Mouse (Mus musculus): ENCODE measurements around the gene Tnni1.

Tnni1 gene

DNA sequence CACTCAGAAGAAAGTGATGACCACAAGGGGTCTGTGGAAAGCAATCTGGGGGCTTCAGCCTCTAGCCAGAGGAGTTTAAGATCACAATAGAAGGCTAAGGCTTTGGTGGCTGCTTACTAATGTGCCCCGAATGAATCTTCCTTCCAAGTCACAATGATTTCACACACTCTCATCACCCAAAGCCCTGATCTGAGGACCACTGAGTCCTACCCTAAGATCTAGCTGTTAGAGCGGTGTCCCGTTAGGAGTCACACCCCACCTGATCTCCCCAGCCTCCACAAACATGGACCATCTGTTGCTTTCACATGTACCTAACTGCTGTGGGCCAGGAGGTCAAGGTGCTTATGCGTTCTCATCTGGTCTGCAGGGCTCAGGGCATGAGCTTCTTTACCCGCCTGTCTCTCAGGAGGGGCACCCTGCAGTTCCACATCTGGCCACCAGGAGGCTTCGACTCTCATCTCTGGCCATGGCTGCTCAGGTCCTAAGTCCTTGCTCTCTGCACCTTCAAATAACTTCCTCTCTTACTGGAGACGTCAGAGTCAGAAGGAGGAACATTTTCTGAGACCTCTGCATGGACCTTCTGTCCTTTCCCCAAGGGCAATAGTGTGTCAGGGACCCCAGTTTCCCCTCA is 31.9 kb downstream of the Tnni1 start:
- DNase-seq (ENCODE audit: low read depth): peak; percentile 72

DNA sequence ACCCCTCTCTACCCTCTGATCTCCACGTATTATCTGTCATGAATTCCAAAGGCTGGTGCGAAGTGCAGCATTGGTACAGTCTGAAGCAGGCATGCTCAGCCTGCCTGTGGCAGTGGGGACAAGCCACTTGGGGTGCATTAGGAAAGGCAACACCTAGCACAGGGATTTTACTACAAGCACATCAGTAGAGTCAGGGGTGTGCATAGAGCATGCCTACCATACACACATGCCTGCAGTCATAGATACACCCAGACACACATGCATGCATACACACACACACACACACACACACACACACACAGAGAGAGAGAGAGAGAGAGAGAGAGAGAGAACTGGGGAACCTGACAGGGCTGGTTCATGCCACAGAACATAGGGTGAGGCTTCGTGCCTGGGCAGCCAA is 33.0 kb downstream of the Tnni1 start:
- no peak for DNase-seq (ENCODE audit: low read depth)

DNA sequence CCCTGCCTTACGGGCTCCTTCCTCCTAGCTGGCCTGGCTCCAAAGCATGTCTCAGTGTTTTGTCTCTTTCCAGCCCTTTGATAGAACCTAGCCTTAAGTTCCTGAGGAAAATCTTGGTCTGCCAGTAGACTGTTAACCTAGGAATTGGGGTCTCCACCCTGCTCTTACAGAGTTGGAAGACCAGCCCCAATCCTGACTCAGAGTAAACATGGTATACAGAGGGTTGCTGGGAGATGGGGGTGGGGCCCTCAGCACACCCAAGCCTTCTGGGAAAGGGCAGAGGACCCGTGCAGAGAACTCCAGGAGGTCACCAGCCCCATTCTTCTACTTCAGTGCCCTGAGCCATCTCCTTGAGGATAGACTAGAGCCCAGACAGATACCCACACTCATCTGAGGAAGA is 33.4 kb downstream of the Tnni1 start:
- no peak for DNase-seq (ENCODE audit: low read depth)

DNA sequence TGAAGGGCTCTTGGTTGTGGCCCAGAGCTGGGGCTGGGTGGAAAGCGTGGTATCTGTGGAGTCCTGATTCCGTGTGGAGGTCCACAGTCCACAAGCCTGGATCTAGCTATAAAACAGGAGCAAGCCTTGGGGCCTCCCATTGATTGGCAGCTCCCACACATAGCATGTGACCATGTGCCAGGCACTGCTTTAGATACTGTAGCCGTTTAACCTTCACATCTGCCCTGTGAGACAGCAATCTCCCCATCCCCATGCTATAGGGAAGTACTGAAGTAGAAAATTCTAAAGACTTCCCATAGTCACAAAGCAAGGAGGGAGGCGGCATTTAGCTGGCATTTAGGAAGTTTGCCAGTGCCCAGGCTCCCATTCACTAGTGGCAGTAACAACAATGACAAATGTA is 33.8 kb downstream of the Tnni1 start:
- DNase-seq (ENCODE audit: low read depth): no peak

DNA sequence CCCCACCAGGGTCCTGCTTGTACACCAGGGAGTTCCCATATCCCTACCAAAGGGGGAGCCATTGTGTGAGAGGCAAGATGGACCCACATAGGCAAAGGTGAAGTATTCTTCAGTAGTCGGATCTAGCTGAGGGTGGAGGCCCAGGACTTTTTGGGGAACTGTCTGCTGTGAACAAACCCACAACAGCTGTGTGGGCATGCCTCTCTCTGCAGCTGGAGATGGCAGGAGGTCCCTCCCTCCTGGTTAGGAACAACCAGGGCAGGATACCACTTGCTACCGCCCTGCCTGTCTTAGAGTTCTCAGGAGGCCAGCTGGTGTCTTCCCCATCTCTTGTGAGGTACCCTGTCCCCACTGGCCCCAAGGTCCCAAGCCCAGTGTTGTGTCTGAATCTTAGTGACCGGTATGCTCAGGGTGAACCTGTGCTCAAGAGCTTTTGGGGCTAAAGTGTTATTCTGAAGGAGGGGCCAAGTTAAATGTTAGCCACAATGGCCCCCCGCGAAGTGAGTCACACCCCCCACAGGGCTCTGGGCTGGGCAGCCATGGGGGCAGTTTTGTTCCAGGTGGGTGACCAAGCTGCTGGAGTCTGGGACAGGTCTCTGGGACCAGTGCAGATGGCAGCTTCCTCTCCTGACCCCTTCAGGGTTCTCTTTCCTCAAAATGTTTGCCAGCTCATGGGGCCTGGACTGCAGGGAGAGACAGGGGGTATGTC is 34.6 kb downstream of the Tnni1 start:
- no peak for DNase-seq (ENCODE audit: low read depth)

DNA sequence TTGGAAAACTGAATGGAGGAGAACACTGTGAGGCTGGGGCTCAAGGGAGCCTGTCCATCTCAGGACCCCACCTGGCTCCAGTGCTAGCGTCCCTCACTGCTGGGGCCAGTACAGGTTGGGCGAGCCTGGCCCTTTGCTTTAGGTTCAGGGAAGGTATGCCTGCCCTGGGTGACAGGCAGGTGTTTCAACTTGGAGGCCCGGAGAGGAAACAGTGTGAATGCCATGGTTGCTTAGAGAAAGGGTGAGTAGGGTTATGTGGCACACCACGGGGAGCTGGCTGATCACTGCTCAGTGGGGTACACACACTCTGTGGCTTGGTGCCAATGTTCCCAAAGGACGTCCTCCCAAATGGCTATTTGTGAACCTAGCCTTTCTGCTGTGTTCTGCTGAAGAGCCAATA is 35.3 kb downstream of the Tnni1 start:
- DNase-seq (ENCODE audit: low read depth): no peak

DNA sequence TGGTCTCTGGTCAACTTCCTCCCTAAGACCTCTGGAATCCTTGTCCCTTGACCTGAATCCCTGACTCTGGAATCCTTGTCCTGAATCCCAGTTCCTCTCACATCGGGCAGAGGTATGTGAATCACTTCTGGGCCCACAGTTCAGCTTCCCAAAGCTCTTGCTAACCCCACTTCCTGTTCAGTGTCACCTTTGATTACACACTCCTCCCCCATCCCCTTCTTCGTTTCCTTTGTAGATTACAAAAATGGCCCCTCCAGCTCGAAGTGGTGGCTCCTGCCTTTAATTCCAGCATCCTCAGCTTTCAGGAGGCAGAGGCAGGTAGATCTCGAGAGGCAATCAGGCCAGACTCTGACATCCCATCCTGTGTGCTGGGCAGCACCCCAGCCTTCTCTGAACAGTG is 38.4 kb downstream of the Tnni1 start:
- DNase-seq (ENCODE audit: low read depth): no peak

DNA sequence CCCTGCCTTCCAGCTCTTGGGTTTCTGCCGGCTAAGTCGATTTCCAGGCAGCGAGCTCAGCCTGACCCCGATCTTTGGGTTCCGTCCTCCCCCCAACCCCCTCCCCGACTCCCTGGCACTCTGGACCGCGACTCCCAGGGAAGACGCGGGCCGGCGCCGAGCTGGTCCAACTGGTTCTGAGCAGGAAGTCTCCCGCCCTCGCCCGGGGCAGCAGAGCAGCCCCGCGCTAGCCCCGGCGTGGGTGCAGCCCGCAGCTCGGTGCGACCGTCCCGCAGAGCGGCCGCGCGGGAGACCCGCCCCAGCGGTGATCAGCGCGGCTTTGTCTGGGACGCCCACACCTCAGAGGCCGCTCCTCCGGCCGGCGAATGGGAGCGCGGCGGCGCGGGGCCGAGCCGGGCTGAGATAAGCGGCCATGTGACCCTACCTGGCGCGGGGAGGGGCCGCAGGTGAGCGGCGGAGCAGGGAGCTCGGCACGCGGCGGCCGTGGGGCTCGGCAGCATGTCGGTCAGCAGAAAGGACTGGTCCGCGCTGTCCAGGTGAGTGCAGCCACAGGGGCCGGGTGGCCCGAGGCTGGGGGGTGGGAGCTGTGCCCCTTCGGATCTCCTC is 39.4 kb downstream of the Tnni1 start, which contains the start of gene Lad1:
TSS of gene Lad1 (plus strand) at position 118 of the 606 bp plus-strand sequence.
- DNase-seq (ENCODE audit: low read depth): no peak

DNA sequence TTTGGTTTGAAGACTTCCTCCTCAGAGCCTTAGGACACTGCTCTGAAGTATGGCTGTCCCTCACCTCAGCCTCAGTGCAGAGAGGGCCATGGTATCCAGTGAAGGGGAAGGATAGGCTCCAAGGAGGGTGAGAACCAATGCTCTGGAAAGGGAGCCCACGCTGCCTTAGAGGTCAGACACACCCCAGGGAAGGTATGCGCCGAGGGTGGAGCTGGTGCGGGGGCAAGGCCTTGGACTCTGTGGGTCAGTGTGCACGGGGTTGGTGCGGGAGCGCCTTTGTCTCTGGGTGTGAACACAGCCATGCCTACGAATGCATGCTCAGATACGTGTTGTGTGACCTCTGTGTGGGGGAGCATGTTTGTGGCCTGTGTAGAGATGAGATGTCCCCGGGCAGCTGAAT is 40.8 kb downstream of the Tnni1 start:
- no peak for DNase-seq (ENCODE audit: low read depth)

DNA sequence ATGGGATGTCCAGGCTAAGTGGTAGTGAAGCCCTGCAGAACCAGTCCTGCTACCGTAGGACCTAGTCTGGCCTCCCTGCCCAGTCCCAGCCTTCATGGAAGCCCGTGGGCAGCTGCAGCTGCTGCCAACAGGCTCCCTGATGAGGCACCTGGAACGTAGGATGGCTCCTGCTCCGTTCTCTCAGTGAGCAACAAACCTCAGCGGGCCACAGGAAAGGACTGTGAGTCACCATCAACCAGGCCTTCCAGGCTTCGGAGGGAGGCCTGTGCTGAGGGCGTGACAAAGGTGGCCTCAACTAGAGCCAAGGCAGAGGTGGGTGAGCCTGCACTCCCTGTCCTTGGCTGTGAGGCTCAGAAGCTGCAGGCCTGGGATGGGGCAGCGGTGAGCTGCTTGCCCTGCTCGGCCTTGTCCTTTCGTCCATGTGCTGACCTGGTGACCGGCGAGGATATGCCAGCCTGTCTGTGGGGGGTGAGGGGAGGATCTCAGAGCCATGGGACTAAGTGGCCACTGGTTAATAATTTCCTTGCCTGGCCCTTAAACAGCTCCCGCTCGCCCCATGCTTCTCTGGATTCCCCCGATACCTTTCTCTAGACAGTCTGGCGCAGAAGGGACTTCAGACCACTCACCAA is 41.6 kb downstream of the Tnni1 start:
- no peak for DNase-seq (ENCODE audit: low read depth)

DNA sequence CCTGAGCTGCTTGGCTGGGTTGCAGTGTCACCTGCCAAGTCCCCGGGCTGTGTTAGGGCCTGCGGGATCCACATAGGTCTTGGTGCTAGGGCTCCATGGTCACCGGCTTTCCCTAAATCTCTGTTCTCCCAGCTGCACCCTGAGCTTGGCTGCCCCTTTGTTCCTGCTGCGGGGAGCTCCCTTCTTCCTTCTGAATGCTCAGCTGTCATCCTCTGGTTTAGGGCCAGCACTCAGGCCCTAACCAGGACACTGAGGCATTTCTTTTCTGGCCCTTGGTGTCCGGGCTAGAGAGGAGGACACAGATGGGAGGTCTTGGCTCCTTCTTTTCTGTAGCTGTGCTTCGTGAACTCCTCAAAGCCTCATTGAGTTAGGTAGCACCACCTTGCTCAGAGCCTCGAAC is 42.5 kb downstream of the Tnni1 start:
- DNase-seq (ENCODE audit: low read depth): no peak

DNA sequence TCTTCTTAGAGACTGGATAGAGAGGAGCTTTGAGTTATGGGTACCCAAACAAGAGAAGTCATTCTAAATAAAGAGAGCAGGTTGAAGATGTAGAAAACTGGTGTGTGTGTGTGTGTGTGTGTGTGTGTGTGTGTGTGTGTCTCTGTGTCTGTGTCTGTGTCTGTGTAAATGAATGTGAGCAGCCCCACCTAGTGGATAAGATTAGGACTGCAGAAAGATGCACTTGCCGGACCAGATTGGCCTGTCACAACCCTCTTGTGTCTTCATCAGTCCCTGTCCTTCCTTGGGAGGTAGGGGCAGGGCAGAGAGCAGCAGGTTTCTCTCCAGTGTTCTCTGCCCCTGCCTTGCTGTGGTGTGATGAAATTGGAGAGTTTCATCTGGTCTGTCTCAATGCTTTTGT is 49.7 kb downstream of the Tnni1 start:
- DNase-seq (ENCODE audit: low read depth): peak; percentile 52

DNA sequence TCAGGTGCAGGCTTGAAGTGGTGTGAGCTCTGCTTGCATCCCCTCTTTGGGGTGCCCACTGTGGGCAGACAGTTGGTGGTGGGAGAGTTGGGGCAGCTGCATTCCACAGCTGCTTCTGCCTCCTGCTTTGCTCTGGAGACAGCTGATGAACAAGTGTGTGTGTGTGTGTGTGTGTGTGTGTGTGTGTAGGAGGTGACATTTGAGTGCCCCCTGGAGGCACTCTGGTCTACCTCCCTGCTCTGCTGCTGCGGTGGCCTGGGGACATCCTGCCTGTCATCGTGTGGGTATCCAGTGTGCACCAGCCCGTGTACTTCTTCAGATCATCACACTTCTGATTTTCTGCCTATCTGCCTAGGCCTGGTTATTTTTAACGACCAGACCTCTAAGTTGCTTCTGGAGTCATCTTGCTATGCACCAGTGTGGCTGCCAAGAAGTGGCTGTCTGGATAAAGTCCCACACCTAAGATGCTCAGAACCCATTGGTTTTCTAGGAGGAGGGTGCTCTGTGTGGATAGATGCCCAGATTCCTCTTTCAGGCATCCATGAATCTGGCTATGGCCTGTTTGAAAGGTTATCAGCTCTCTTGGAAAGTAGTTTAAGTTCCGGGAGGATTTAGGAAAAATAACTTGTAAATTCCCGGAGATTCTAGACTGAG is 55.1 kb downstream of the Tnni1 start:
- DNase-seq (ENCODE audit: low read depth): no peak

DNA sequence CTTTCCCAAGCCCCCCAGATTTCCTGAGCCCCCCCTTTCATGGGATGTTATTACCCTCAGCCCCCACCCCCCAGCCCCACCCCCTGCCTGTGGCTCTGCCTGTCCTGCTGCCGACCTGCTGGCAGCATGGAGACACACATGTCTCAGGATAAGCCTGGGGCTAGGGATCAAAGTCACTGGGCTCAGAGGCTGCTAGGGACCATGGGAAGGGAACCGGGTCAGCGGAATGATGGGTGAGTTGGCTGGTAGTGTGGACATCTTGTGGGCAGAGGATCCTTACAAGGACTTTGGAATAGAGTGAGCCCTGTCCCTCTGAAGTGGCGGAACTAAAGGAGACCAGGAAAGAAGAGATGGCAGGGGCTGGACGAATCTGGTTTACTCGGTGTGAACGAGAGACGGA is 55.7 kb downstream of the Tnni1 start:
- DNase-seq (ENCODE audit: low read depth): no peak

DNA sequence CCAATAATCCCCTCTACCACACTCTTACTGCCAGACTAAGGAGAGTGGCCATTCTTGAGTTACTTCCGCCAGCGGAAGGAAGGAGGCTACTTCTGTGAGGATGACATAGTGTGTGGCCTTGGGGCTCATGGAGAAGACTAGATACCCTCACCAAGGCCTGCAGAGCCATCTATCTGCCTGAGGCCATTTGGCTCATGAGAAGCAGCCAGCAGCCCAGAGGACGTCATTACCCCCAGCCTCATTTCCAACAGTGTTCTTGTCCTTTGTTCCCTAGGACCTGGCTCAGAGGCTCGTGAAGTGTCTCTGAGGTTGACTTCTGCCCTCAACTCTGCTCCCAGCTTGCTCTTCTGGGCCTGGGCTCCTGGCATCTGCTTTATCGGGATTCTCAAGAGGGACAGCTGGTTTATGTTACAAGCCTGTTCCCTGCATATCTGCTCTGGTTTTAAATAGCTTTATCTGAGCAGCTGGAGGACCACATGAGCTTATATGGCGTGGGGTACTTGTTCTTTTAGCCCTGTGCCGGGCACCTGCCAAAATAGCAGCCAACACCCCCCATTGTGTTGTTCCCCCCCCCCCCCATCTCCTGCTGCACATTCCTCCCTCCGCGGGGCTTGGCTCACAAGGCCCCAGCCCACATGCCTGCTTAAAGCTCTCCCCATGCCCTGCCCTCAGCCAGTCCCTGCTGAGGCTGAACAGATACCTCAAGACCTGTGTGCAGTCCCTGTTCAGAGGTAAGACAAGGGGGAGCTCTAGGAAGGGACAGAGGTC is 56.7 kb downstream of the Tnni1 start, which contains the start of gene Tnnt2:
TSS of gene Tnnt2 (plus strand) at position 639 of the 768 bp plus-strand sequence.
- DNase-seq (ENCODE audit: low read depth): no peak

DNA sequence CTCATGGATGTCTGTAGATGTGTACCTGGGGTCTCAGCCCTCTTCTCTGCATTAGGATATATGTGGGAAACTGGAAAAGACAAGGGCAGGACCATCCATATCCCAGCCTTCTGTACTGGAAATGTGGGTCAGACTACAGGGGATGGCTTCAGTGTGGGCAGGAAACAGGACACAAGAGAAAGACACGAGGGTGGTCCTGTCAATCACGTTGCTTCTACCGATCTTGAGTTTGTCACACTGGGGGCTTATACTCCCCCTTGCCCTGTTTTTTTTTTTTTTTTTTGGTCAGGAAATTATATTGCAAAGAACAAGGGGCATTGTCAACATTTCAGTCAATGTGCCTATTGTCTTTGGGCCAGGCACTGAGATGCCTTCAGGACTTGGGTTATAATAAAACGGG is 59.4 kb downstream of the Tnni1 start:
- no peak for DNase-seq (ENCODE audit: low read depth)

DNA sequence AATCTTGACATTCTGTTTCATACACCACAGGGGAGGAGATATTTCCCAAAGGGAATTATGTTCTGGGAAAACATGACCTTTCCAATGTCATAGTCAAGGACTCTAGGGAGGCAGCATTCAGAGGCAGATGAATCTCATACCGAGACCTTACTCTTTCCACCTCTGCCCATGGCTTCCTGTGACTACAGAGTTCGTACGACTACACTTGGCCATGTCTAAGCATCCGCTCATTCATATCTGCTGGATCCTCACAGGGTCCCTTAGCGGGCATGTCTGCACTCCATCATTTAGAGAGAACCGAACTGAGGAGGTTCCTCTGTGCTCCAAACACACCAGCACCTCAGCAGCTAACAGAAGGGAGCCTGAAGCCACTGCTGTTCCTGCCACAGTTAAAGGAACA is 59.8 kb downstream of the Tnni1 start:
- no peak for DNase-seq (ENCODE audit: low read depth)

DNA sequence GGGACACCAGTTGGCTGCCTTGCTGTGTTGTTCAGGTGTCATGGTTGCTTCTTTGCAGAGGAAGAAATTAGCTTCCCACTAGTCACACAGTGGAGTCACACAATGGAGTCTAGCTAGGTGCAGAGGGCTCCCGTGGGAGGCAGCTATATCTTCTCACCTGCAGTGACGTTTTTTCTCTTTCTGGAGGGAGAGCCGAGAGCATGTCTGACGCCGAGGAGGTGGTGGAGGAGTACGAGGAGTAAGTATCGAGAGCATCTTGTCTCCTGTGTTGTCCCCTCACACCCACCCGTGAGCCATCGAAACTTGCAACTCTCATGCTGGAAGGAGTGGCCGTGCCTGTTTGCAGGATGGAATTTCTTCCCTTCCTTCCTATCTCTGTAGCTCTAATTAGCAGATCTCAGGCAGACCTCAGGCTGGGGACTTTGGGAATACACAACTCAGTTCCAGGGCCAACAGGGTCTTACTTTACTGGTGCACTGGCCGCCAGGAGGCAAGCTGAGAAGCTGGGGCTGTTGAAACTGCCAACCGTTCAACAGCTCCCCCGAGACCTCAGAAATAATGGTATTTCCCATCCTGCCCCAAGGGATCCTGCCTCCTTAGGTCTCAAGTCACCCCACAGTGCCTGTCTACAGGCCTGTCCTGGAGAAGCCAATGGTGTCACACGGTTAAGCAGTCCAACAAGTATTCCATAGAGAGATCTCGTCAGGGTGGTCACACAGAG is 61.6 kb downstream of the Tnni1 start:
- DNase-seq (ENCODE audit: low read depth): no peak

DNA sequence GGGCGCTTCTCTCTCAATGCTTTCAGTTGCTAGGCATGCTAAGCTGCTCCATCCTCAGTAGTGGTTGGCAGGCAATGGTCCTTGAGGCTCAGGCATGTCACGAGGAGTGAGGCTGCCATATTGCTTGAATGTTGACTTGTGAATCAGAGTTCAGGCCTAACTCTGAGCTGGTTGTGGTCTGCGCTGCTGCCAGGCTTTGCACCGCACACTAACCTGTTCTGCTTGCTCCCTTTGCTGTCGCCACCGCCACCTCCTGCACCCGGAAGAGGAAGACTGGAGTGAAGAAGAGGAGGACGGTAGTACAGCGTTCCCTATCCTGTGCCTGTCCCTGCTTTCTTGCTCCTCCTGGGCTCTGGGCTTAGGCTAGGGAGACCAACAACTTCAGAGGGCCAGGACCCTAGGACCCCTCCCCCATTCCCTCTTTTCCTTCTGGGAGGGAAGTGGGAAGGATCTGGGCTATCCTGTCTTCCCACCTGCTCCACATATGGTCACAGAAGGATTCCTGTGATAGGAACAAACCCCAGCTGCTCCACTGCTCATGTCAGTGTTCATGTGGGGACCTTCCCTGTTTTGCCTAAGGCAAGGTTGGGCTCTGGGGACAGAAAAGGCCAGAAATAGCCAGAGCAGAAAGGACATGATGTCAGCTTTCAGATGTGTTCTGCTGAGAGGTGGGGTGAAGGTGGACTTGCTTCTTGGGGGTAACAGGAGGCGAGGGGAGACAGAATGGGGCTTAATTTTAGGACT is 64.5 kb downstream of the Tnni1 start:
- no peak for DNase-seq (ENCODE audit: low read depth)

DNA sequence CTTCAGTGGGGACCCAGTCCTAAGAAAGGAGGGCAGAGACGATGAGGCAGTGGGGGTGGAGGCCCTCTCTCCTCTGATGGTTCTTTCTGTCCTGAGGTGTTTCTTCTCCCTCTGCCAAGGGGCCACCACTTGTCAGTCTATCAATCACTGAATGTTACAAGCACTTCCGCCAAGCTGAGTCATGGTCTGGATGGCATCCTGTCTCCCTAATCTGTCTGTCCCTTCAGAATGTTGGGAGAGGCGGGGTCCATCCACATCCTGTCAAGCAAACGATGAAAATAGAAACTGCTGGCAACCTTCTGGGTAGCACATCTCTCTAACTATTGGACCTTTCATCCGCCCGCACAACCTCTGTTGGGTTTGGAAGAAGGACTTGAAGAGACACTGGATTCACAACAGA is 65.2 kb downstream of the Tnni1 start:
- DNase-seq (ENCODE audit: low read depth): no peak

Measured in c-Kit-positive CD71-negative TER-119-negative erythroid progenitor cells, embryonic 14.5 days (primary cell).